Mouse (Mus musculus) intestine, embryonic 16.5 days (tissue): Measurements from ENCODE around the gene Vax2. TPM values are rescaled to one million over a fixed set of nuclear protein-coding genes. Genes with fewer than 3 reads are reported as not detected.

Source experiments
- ATAC-seq: fragments of 200-750 bp; cut with Nextera tagmentation; 2 replicates; pipeline ENCODE4 v1.8.0; 2017; ENCODE audit warnings: moderate TSS enrichment, moderate library complexity
- H3K27ac ChIP-seq: fragments of 300-500 bp; sonication (generic); 2 replicates; pipeline ENCODE4 v1.5.1; 2014; ENCODE audit warnings: mild to moderate bottlenecking, low read length
- H3K27me3 ChIP-seq: fragments of 300-500 bp; sonication (generic); replicated peaks from 2 replicates; pipeline ENCODE4 v1.6.1; 2014; ENCODE audit warnings: low read length, control low read depth, mixed read lengths; ENCODE audit not compliant: control insufficient read depth, insufficient read depth
- H3K36me3 ChIP-seq: fragments of 300-500 bp; sonication (generic); 2 replicates; pipeline ENCODE4 v1.6.1; 2014; ENCODE audit warnings: low read length, control low read depth; ENCODE audit not compliant: control insufficient read depth, insufficient read depth
- H3K4me1 ChIP-seq: fragments of 300-500 bp; sonication (generic); 2 replicates; pipeline ENCODE4 v1.6.1; 2014; ENCODE audit warnings: low read length, control low read depth, mixed read lengths; ENCODE audit not compliant: control insufficient read depth, insufficient read depth
- H3K4me2 ChIP-seq: fragments of 300-500 bp; sonication (generic); 2 replicates; pipeline ENCODE4 v1.6.1; 2014; ENCODE audit warnings: low read depth, low read length, control low read depth
- H3K4me3 ChIP-seq: fragments of 300-500 bp; sonication (generic); 2 replicates; pipeline ENCODE4 v1.5.1; 2014; ENCODE audit warnings: mild to moderate bottlenecking, low read length
- H3K9ac ChIP-seq: fragments of 300-500 bp; sonication (generic); 2 replicates; pipeline ENCODE4 v1.6.1; 2014; ENCODE audit warnings: low read depth, low read length
- H3K9me3 ChIP-seq: fragments of 300-500 bp; sonication (generic); 2 replicates; pipeline ENCODE4 v1.6.1; 2016; ENCODE audit warnings: low read length, control low read depth; ENCODE audit not compliant: control insufficient read depth
- WGBS: fragments of 180-500 bp; shearing (Covaris S2); extraction: QIAGEN DNeasy Blood & Tissue Kit; methylation state at CpG from one replicate; pipeline ENCODE4 v1.1.7; 2014; 5-methylcytosine and 5-hydroxymethylcytosine counted together
- polyA plus RNA-seq: library from polyadenylated mRNA; unstranded; fragments of >200 nt; fragmentation: Nextera tagmentation; extraction: Ambion mirVana; gene quantifications from 2 replicates; pipeline ENCODE4 v1.2.1, GENCODE M21; 2015

Vax2 gene
- polyA plus RNA-seq, 1 experiment from 2014 or later, result not detected

- Histone ChIP-seq H3K36me3 (no peaks in the 10 kb centered on the region), H3K4me2 (no peak overlapping the region), H3K27ac (no peak overlapping the region), H3K9ac (no peak overlapping the region), H3K4me1 (no peaks in the 10 kb centered on the region), H3K4me3 (no peak overlapping the region), H3K9me3 (no peaks in the 10 kb centered on the region), H3K27me3 (peaks cover 80% of the 10 kb centered on the region)
- WGBS, result 0% methylated on average over 7 of the region's 7 CpGs
- ATAC-seq, result no peak; the same call in 1 of the 2 replicates
These were observed 14.4 kb upstream of the Vax2 start for GRCm38 (mm10) chr6:83696684-83697083.

DNA sequence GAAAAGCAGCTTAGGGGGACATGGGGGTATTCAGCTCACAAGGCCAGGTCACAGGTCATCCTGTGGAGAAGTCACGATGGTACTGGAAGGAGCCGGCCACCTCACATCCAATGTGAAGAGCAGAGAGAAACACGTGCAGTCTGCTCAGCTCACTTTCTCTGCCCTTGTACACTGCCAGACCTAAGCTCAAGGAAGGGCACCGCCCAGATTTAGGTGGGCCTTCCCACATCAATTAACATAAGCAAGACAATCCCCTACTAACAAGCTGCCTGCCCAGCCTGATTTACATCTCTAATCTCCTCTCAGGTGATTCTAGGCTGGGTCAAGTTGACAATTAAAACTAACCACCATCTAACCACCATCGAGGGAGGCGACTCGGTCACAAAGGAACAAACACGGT lies 13.1 kb upstream of the Vax2 start:
- Histone ChIP-seq H3K4me1 (no peaks in the 10 kb centered on the region), H3K27ac (no peak overlapping the region), H3K4me2 (no peak overlapping the region), H3K9me3 (no peaks in the 10 kb centered on the region), H3K9ac (no peak overlapping the region), H3K27me3 (peaks cover 81% of the 10 kb centered on the region), H3K36me3 (no peaks in the 10 kb centered on the region), H3K4me3 (no peak overlapping the region)
- no peak for ATAC-seq
- 3% methylated on average over 8 of the region's 8 CpGs for WGBS

DNA sequence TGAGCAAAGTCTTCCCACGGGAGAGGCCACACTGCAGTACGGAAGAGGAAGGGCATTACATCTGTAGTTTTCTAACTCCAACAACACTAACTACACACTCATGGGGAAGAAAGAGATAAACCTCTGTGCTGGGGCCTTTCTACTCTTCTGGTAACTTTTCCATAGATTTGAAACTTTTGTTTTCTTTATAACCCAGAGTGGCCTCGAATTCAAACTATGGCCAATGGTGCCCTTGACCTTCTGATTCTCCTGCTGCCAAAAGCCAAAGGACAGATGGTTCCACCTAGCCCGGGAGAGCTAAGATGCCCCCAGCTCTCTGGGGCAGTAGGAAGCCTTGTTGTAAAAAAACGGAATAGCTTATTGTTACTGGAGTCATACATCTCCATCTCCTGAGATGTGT lies 11.1 kb upstream of the Vax2 start:
- Histone ChIP-seq H3K4me2 (no peak overlapping the region), H3K9ac (no peak overlapping the region), H3K4me3 (no peak overlapping the region), H3K36me3 (no peaks in the 10 kb centered on the region), H3K27me3 (peaks cover 80% of the 10 kb centered on the region), H3K4me1 (no peaks in the 10 kb centered on the region), H3K27ac (no peak overlapping the region), H3K9me3 (no peaks in the 10 kb centered on the region)
- no peak for ATAC-seq
- WGBS, result 3% methylated on average over 5 of the region's 5 CpGs

- Histone ChIP-seq H3K4me1 (no peaks in the 10 kb centered on the region), H3K4me2 (no peak overlapping the region), H3K9ac (no peak overlapping the region), H3K27ac (no peak overlapping the region), H3K36me3 (no peaks in the 10 kb centered on the region), H3K27me3 (peaks cover 81% of the 10 kb centered on the region), H3K9me3 (no peaks in the 10 kb centered on the region), H3K4me3 (no peak overlapping the region)
- no peak for ATAC-seq
- 0% methylated on average over 11 of the region's 11 CpGs for WGBS
These were observed 10.1 kb upstream of the Vax2 start for GRCm38 (mm10) chr6:83701001-83701400.

- Histone ChIP-seq H3K9me3 (no peaks in the 10 kb centered on the region), H3K4me3 (no peak overlapping the region), H3K4me1 (no peaks in the 10 kb centered on the region), H3K36me3 (no peaks in the 10 kb centered on the region), H3K27me3 (peaks cover 81% of the 10 kb centered on the region), H3K4me2 (no peak overlapping the region), H3K9ac (no peak overlapping the region), H3K27ac (no peak overlapping the region)
- WGBS, result under 1% methylated on average over 53 of the region's 53 CpGs
- ATAC-seq, result no peak
These were observed 8.7 kb upstream of the Vax2 start for GRCm38 (mm10) chr6:83702146-83702999.

- WGBS, result 1% methylated on average over 27 of the region's 27 CpGs
- Histone ChIP-seq H3K4me1 (no peaks in the 10 kb centered on the region), H3K9ac (no peak overlapping the region), H3K4me3 (no peak overlapping the region), H3K4me2 (no peak overlapping the region), H3K9me3 (no peaks in the 10 kb centered on the region), H3K27ac (no peak overlapping the region), H3K27me3 (peaks cover 81% of the 10 kb centered on the region), H3K36me3 (no peaks in the 10 kb centered on the region)
- ATAC-seq, result no peak
These were observed 7.9 kb upstream of the Vax2 start for GRCm38 (mm10) chr6:83703000-83703721.

GRCm38 (mm10) chr6:83703722-83704078 lies 7.4 kb upstream of the Vax2 start:
- Histone ChIP-seq H3K9me3 (no peaks in the 10 kb centered on the region), H3K36me3 (no peaks in the 10 kb centered on the region), H3K4me1 (no peaks in the 10 kb centered on the region), H3K4me2 (no peak overlapping the region), H3K27ac (no peak overlapping the region), H3K4me3 (no peak overlapping the region), H3K27me3 (peaks cover 81% of the 10 kb centered on the region), H3K9ac (no peak overlapping the region)
- 2% methylated on average over 10 of the region's 10 CpGs for WGBS
- no peak for ATAC-seq

- H3K27me3 ChIP-seq, result peaks cover 82% of the 10 kb centered on the region
- no peak overlapping the region for H3K4me2 ChIP-seq
- no peaks in the 10 kb centered on the region for H3K9me3 ChIP-seq
- no peak overlapping the region for H3K4me3 ChIP-seq
- H3K36me3 ChIP-seq, result no peaks in the 10 kb centered on the region
- H3K9ac ChIP-seq, result no peak overlapping the region
- H3K27ac ChIP-seq, result no peak overlapping the region
- no peak for ATAC-seq
- 13% methylated on average over 1 of the region's 1 CpGs for WGBS
- H3K4me1 ChIP-seq, result no peaks in the 10 kb centered on the region
These were observed 6.8 kb upstream of the Vax2 start for GRCm38 (mm10) chr6:83704294-83704693.

DNA sequence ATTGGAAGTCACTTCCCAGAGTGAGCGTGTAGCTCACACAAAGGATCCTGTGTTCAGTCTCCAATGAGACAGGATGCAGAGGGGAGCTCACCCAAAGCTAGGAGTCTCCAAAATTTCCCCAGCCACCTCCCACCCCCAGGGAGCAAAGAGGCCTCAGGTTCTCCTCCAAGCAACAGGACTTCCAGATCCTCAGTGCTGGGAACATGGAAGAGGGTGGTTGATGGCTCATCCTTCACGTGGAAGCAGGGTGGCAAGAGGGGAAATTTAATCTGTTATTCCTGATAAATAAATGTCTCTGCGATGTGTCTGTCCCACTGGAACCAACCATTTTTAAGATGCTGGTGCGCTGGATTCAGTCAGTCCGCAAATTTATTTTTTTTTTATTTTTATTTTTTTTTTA lies 6.4 kb upstream of the Vax2 start:
- H3K4me3 ChIP-seq, result no peak overlapping the region
- WGBS, result 18% methylated on average over 5 of the region's 5 CpGs
- no peaks in the 10 kb centered on the region for H3K4me1 ChIP-seq
- H3K9me3 ChIP-seq, result no peaks in the 10 kb centered on the region
- H3K27me3 ChIP-seq, result peaks cover 83% of the 10 kb centered on the region
- no peaks in the 10 kb centered on the region for H3K36me3 ChIP-seq
- H3K27ac ChIP-seq, result no peak overlapping the region
- ATAC-seq, result no peak
- no peak overlapping the region for H3K4me2 ChIP-seq
- no peak overlapping the region for H3K9ac ChIP-seq
